Mouse (Mus musculus): ENCODE results near the gene Creb3l1. TPM values are rescaled to one million over a fixed set of nuclear protein-coding genes. Genes with fewer than 3 reads are reported as not detected.

Gene Creb3l1
- polyA plus RNA-seq, 1 experiment: 3.7 TPM

DNA sequence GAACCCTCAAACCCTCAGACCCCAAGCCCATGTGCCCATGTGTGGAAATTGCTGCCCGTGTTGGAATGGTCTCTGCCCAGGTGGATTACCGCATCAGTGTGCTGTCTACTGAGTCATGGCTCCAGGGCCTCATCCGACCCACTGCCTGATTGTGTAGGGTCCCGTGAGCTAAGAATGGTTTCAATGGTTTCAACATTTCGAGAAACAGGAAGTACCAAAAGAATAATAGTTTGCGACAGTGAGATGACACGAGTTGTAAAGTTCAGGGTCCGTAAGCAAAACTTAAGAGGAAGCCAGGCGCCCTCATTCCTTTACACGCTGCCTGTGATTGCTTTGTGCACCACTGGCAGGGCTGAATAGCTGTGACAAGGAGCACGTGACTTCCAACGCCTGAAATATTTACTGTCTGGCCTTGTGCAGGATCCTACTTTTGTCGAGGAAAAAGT lies 52.2 kb downstream of the Creb3l1 start:
- TF ChIP-seq CTCF (IDR thresholded peaks at IDR 0.05; ENCODE audit: low read depth, low read length): no peak
- no peak for TF ChIP-seq POLR2A (IDR thresholded peaks at IDR 0.05; ENCODE audit: borderline replicate concordance, low read depth, low read length)
- Histone ChIP-seq H3K27ac (ENCODE audit: insufficient read depth, low read depth, low read length) (peak overlapping the region; percentile 96), H3K4me3 (ENCODE audit: insufficient read depth, low read length) (peak overlapping the region; percentile 39), H3K4me1 (ENCODE audit: control insufficient read depth, insufficient read depth, low read length) (peaks cover 62% of the 10 kb centered on the region)

DNA sequence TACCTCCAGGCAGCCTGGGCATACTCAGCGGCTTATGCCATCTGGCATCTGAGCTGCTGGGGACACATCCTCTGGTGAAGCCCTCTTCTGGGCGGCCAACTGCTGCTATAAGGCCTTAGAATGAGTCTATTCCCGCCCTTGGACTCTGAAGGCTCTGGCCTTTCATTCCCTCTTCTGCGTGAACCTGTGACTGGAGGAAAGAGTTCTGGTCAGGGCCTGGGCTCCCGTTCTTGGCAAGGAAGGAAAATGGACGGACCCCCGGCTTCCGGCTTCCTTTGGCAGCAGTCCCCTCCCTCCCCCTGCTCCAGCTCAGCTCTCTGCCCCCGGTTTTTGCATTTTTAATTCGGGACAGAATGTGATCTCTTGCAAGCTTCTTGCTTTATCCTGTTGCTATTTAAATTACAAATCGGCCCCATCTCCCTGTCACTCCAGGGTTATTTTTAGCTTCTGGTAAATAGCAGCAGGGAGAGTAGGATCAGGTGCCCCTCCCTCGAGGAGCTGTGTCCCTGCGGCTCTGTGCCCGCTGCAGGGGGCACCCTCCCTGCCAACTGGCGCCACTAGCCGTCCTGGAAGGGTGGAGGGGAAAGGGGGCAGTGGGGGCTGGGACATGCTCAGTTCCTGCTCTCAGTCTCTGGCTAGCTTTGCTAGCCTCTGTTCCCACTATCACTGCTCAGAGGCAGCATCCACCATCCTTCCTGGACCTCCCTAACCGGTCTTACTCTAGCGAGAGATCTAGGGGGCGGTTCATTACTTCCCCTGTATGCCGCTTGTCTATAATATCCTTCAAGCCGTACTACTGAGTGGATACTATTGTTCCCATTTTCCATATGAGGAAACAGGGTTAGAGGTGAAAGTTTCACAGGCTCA lies 52.8 kb downstream of the Creb3l1 start:
- no peak for TF ChIP-seq CTCF (IDR thresholded peaks at IDR 0.05; ENCODE audit: low read depth, low read length)
- TF ChIP-seq POLR2A (IDR thresholded peaks at IDR 0.05; ENCODE audit: borderline replicate concordance, low read depth, low read length): no peak
- Histone ChIP-seq H3K4me1 (ENCODE audit: control insufficient read depth, insufficient read depth, low read length) (peaks cover 69% of the 10 kb centered on the region), H3K27ac (ENCODE audit: insufficient read depth, low read depth, low read length) (peak overlapping the region; percentile 96), H3K4me3 (ENCODE audit: insufficient read depth, low read length) (peak overlapping the region; percentile 39)

DNA sequence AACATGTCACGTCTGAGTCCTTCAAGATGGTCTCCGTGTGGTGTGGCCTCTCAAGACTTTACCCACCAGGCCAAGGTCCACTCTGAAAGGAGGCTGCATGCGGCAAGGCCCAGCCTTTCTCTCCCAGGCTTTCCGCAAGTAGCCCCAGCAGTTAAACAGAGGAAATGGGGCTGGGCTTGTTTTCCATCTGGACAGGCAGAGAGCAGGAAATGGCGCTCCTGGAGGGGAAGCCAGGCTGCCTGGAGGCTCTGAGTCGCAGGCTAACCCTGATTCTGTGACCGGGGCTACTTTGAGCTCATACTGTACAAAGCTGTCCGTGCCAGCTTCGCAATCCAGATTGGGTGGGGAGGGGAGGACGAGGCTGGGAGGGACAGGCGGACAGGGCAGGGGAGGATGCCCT lies 56.3 kb downstream of the Creb3l1 start:
- peak overlapping the region; percentile 99 for H3K27ac ChIP-seq (ENCODE audit: insufficient read depth, low read depth, low read length)
- H3K4me1 ChIP-seq (ENCODE audit: control insufficient read depth, insufficient read depth, low read length): peaks cover 58% of the 10 kb centered on the region
- TF ChIP-seq CTCF (IDR thresholded peaks at IDR 0.05; ENCODE audit: low read depth, low read length) (no peak), POLR2A (IDR thresholded peaks at IDR 0.05; ENCODE audit: borderline replicate concordance, low read depth, low read length) (no peak)
- H3K4me3 ChIP-seq (ENCODE audit: insufficient read depth, low read length): no peak overlapping the region

DNA sequence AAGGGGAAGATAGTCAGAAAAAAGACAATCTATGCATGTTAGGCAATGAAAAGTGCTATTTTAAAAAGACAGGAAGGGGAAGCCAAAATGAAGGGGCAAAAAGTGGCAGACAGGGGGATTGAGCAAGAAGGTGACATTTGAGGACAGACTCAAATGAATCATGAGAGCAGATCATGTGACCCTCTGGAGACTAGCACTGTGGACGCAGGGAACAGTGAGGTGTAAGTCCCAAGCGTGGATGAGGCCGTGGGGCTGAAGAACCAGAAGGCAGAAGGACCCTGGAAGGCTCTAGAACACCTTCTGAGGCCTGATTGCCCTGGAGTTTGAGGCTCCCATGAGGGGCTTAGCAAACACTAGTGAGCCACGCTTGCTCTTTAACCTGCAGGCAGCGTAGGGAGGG lies 57.9 kb downstream of the Creb3l1 start:
- Histone ChIP-seq H3K27ac (ENCODE audit: insufficient read depth, low read depth, low read length) (peak overlapping the region; percentile 99), H3K4me1 (ENCODE audit: control insufficient read depth, insufficient read depth, low read length) (peaks cover 54% of the 10 kb centered on the region), H3K4me3 (ENCODE audit: insufficient read depth, low read length) (no peak overlapping the region)
- TF ChIP-seq CTCF (IDR thresholded peaks at IDR 0.05; ENCODE audit: low read depth, low read length): no peak
- TF ChIP-seq POLR2A (IDR thresholded peaks at IDR 0.05; ENCODE audit: borderline replicate concordance, low read depth, low read length): no peak

DNA sequence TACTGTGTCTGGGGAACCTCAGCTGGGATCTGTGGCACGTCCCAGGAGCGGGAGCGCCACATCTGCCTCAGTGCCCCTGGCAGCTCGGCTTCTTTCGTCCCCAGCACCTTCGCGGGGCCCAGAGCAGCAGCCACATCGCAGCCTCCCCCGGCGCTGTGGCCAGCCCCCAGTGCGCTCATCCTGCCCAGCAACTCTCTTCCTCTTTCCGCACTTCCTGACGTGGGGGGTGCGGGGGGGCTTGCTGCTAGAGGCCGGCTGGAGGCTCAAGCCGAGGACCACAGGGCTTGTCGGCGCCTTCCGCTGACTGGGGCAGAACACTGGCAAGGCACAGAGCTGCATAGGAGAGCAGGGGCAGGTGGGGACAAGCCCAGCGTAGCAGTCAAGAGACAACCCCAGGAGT lies 58.9 kb downstream of the Creb3l1 start:
- H3K4me1 ChIP-seq (ENCODE audit: control insufficient read depth, insufficient read depth, low read length): peaks cover 53% of the 10 kb centered on the region
- H3K27ac ChIP-seq (ENCODE audit: insufficient read depth, low read depth, low read length): peak overlapping the region; percentile 99
- H3K4me3 ChIP-seq (ENCODE audit: insufficient read depth, low read length): peak overlapping the region; percentile 94
- no peak for TF ChIP-seq POLR2A (IDR thresholded peaks at IDR 0.05; ENCODE audit: borderline replicate concordance, low read depth, low read length)
- no peak for TF ChIP-seq CTCF (IDR thresholded peaks at IDR 0.05; ENCODE audit: low read depth, low read length)

DNA sequence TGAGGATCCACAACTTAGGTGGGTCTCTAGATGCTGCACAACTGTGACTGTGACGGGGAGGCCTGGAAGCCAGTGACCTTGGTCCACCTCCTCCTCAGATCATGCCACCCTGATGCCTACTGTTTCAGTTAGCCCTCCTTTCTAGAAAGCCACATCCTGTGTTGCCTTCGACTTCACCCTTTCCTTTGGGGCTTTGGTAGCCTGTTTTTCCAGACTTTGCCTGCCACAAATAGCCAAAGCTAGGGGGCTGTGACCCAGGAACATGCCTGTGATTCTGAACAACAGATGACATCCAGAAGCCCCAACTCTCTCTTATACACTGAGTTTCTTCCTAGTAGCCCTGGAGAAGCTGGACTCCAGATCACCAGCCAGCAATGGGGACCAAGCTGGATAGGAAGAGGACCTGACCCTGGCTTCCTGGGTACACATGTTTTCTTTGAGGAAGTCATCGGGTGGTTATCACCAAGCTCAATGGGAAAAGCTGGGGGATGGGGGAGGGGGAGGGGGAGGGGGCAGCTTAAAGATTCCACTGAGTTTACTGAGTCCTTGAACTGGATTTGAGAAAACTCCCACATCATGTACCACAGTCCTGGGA lies 59.6 kb downstream of the Creb3l1 start:
- H3K4me3 ChIP-seq (ENCODE audit: insufficient read depth, low read length): peak overlapping the region; percentile 94
- peak overlapping the region; percentile 99 for H3K27ac ChIP-seq (ENCODE audit: insufficient read depth, low read depth, low read length)
- H3K4me1 ChIP-seq (ENCODE audit: control insufficient read depth, insufficient read depth, low read length): peaks cover 53% of the 10 kb centered on the region
- TF ChIP-seq POLR2A (IDR thresholded peaks at IDR 0.05; ENCODE audit: borderline replicate concordance, low read depth, low read length) (no peak), CTCF (IDR thresholded peaks at IDR 0.05; ENCODE audit: low read depth, low read length) (no peak)

DNA sequence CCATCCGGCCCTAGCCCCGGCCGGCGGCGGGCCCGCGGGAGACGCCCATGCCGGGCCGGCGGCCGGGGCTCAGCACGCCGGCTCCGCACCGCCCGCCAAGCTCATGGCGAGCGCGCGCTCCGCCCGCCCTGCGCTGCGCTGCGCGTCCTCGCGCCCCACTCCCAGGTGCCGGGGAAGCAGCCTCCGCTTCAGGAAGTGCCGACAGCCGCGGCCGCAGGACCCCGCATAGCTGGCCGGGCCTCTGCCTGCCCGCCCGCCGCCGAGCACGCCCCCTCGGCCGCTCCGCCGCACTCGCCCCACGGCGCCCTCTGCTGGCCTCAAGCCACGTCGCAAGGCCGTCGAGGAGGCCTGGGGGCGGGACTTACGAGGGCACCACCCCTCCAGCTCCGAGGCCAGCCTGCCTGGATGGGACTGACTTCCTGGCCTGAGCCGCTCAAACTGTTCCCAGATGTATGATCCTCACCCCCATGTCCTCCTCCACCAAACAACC lies 60.8 kb downstream of the Creb3l1 start:
- Histone ChIP-seq H3K4me3 (ENCODE audit: insufficient read depth, low read length) (peak overlapping the region; percentile 94), H3K4me1 (ENCODE audit: control insufficient read depth, insufficient read depth, low read length) (peaks cover 51% of the 10 kb centered on the region), H3K27ac (ENCODE audit: insufficient read depth, low read depth, low read length) (peak overlapping the region; percentile 99)
- TF ChIP-seq POLR2A (IDR thresholded peaks at IDR 0.05; ENCODE audit: borderline replicate concordance, low read depth, low read length) (no peak), CTCF (IDR thresholded peaks at IDR 0.05; ENCODE audit: low read depth, low read length) (no peak)

DNA sequence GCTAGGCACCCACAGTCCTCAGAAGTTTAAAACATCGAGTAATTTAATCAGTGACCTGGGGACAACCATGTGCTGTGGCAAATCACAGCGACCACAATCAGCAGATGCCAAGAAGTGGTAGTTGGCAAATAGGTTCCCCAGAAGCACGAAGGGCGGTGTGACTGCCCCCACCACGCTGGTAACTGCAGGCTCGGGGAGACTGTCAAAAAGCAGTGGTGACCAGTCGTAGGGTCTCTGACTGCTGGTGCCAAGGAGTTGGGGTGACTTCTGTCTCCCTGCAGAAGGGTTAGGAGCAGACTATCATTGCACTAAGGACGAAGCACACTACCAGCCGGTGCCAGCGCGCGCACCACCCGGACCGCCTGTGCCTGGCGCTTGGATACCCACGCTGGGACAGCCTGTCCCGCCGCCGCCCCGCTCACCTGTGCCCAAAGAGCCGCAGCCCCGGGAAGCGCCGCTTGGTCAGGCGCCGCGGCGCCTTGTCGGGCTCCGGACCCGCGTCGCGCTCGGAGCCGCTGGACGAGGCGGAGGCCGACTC lies 61.4 kb downstream of the Creb3l1 start:
- Histone ChIP-seq H3K4me3 (ENCODE audit: insufficient read depth, low read length) (peak overlapping the region; percentile 81), H3K4me1 (ENCODE audit: control insufficient read depth, insufficient read depth, low read length) (peaks cover 49% of the 10 kb centered on the region), H3K27ac (ENCODE audit: insufficient read depth, low read depth, low read length) (peak overlapping the region; percentile 18)
- no peak for TF ChIP-seq CTCF (IDR thresholded peaks at IDR 0.05; ENCODE audit: low read depth, low read length)
- TF ChIP-seq POLR2A (IDR thresholded peaks at IDR 0.05; ENCODE audit: borderline replicate concordance, low read depth, low read length): no peak

DNA sequence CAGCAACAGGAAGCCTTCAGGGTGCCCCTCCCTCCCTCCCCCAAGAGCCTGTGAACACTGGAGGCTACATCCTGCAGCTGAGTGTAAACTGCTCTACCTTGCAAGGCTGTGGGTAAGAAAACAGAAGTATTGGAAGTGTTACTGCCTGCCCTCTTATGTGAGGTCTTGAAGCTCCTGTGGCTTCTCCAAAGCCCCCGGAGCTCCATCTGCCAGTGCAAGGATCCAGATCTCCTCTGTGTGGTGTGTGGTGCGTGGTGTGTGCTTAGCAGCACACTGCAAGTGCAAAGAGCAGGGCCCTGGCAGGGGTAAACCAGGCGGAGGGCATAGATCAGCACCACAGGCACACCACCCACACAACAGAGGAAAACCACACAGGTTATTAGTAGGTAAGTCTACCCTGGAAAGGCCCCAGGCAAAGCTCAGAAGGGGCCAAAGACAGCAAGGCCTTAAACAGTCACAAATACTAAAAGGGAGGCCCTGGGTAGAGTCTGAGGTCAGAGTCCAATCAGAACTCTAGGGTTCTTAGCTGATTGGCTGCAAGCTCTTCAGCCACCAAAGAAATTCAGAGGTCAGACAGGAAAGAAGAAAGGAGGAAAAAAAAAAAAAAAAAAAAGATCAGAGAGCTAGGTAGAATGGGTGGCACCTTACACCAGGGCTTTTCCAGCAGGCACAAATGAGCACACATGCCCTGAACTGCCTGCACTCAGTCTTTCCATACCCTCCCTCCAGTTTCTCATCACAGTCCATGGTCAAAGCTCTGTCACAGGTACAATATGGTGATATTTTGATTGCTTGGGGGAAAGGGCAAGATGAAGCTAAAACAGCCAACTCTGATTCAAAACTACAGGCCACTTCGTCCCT lies 62.2 kb downstream of the Creb3l1 start:
- H3K27ac ChIP-seq (ENCODE audit: insufficient read depth, low read depth, low read length): peak overlapping the region; percentile 20; the same call in 1 of the 2 replicates
- TF ChIP-seq CTCF (IDR thresholded peaks at IDR 0.05; ENCODE audit: low read depth, low read length): no peak
- no peak for TF ChIP-seq POLR2A (IDR thresholded peaks at IDR 0.05; ENCODE audit: borderline replicate concordance, low read depth, low read length)
- peaks cover 48% of the 10 kb centered on the region for H3K4me1 ChIP-seq (ENCODE audit: control insufficient read depth, insufficient read depth, low read length)

More for the DNA sequence above, 62.2 kb downstream of the Creb3l1 start:
- peak overlapping the region; percentile 81 for H3K4me3 ChIP-seq (ENCODE audit: insufficient read depth, low read length)

Data from bone marrow macrophage, adult 2 months (primary cell).